8 mouse cellular contexts compared by ENCODE assay signal in the genomic region with DNA sequence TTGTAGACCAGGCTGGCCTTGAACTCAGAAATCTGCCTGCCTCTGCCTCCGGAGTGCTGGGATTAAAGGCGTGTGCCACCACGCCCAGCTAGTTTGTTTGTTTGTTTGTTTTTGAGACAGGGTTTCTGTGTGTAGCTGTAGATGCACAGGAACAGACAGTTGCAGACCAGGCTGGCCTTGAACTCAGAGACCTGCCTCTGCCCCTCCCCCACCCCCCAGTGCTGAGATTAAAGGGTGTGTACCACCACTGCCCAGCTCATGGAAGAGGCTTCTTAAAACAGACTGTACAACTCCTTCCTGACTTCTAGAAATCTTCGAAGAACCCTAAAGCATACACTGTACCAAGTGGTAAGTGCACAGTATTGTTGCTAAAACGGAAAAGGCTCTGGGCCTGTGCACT. TPM values are rescaled to one million over a fixed set of nuclear protein-coding genes. Genes with fewer than 3 reads are reported as not detected.
A peak's percentile ranks its signal among the peaks of the same experiment; 100 is the strongest.
DNase-seq lines count a peak whose midpoint lies in the region; ATAC-seq and TF ChIP-seq lines count a peak whose summit lies in the region.
"Had no signal": no experiment of that assay in that cellular context is flagged by ENCODE, and none has a peak within 500 bp of the region (broad histone marks: within the 10 kb centered on the region; RNA-seq: fewer than 3 reads in every experiment).

No protein-coding gene starts in this region.

- no peak for TF ChIP-seq CTCF in kidney, postnatal 0 days (IDR thresholded peaks at IDR 0.05; ENCODE audit: low read depth)
- TF ChIP-seq CTCF in intestine, postnatal 0 days (IDR thresholded peaks at IDR 0.05; ENCODE audit: low read depth), result no peak

- DNase-seq in kidney, postnatal 0 days (ENCODE audit: low spot score), result no peak
- no peak for DNase-seq in kidney, postnatal 10 days
- no peak for DNase-seq in embryonic facial prominence, embryonic 14.5 days (ENCODE audit: low spot score)
- no peak for DNase-seq in ovary, postnatal 14 days (ENCODE audit: low spot score)
- DNase-seq: cerebellum, adult 18-20 months had no signal

- peaks cover 16% of the 10 kb centered on the region; the same call in 1 of the 2 replicates for H3K36me3 ChIP-seq in kidney, postnatal 0 days (ENCODE audit: insufficient read depth, low read length)
- H3K36me3 ChIP-seq in embryonic facial prominence, embryonic 14.5 days (ENCODE audit: control insufficient read depth, insufficient read depth, low read length), result peaks cover 42% of the 10 kb centered on the region
- H3K36me3 ChIP-seq in intestine, postnatal 0 days (ENCODE audit: control insufficient read depth, insufficient read depth), result peaks cover 28% of the 10 kb centered on the region
- H3K36me3 ChIP-seq in neural tube, embryonic 12.5 days, result peaks cover 38% of the 10 kb centered on the region

- no peak for ATAC-seq in kidney, postnatal 0 days (replicated peaks; ENCODE audit: low FRiP score, low read depth)
- no peak for ATAC-seq in embryonic facial prominence, embryonic 14.5 days (ENCODE audit: low read depth)
- ATAC-seq in intestine, postnatal 0 days, result no peak
- no peak for ATAC-seq in neural tube, embryonic 12.5 days (ENCODE audit: low FRiP score, low read depth)
- ATAC-seq in megakaryocyte-erythroid progenitor cell, adult 5-6 weeks (replicated peaks; ENCODE audit: low FRiP score, low TSS enrichment, poor library complexity, severe bottlenecking), result no peak

- H3K27ac ChIP-seq in kidney, postnatal 0 days, result 0 out of 2 replicates have a peak overlapping the region, but pooled peaks have one; percentile 100
- no peak overlapping the region for H3K27ac ChIP-seq in embryonic facial prominence, embryonic 14.5 days (replicated peaks; ENCODE audit: low read depth, low read length)
- no peak overlapping the region for H3K27ac ChIP-seq in intestine, postnatal 0 days (ENCODE audit: low read depth, low read length)
- H3K27ac ChIP-seq in neural tube, embryonic 12.5 days, result no peak overlapping the region

- H3K4me2 ChIP-seq in kidney, postnatal 0 days (ENCODE audit: low read length), result peak overlapping the region; percentile 82
- peak overlapping the region; percentile 87 for H3K4me2 ChIP-seq in embryonic facial prominence, embryonic 14.5 days (ENCODE audit: low read depth, low read length)
- peak overlapping the region; percentile 75 for H3K4me2 ChIP-seq in intestine, postnatal 0 days (replicated peaks; ENCODE audit: low read depth)
- H3K4me2 ChIP-seq in neural tube, embryonic 12.5 days (replicated peaks), result peak overlapping the region; percentile 83

- H3K4me1 ChIP-seq in kidney, postnatal 0 days (replicated peaks; ENCODE audit: insufficient read depth, low read length), result no peaks in the 10 kb centered on the region
- peaks cover 11% of the 10 kb centered on the region for H3K4me1 ChIP-seq in embryonic facial prominence, embryonic 14.5 days (ENCODE audit: control insufficient read depth, insufficient read depth, low read length)
- H3K4me1 ChIP-seq in intestine, postnatal 0 days (replicated peaks; ENCODE audit: control insufficient read depth, insufficient read depth, low read length), result peaks cover 4% of the 10 kb centered on the region
- peaks cover 11% of the 10 kb centered on the region for H3K4me1 ChIP-seq in neural tube, embryonic 12.5 days

- no peaks in the 10 kb centered on the region for H3K9me3 ChIP-seq in kidney, postnatal 0 days (replicated peaks; ENCODE audit: low read length)
- H3K9me3 ChIP-seq in embryonic facial prominence, embryonic 14.5 days (ENCODE audit: control insufficient read depth, low read length), result 0 out of 2 replicates have a peak, but pooled peaks cover 4% of the 10 kb centered on the region
- H3K9me3 ChIP-seq in intestine, postnatal 0 days (ENCODE audit: control insufficient read depth), result no peaks in the 10 kb centered on the region
- H3K9me3 ChIP-seq in neural tube, embryonic 12.5 days, result no peaks in the 10 kb centered on the region

- WGBS in kidney, postnatal 0 days, result 91% methylated on average over 5 of the region's 5 CpGs
- WGBS in embryonic facial prominence, embryonic 14.5 days, result 89% methylated on average over 5 of the region's 5 CpGs
- 87% methylated on average over 5 of the region's 5 CpGs for WGBS in intestine, postnatal 0 days
- WGBS in neural tube, embryonic 12.5 days, result 94% methylated on average over 5 of the region's 5 CpGs

- no peak overlapping the region for H3K9ac ChIP-seq in kidney, postnatal 0 days (ENCODE audit: low read depth, low read length)
- H3K9ac ChIP-seq in embryonic facial prominence, embryonic 14.5 days (ENCODE audit: low read depth, low read length), result peak overlapping the region; percentile 98; the same call in 1 of the 2 replicates
- no peak overlapping the region for H3K9ac ChIP-seq in intestine, postnatal 0 days (ENCODE audit: low read depth, low read length)
- H3K9ac ChIP-seq in neural tube, embryonic 12.5 days, result no peak overlapping the region

- peak overlapping the region; percentile 96; the same call in 1 of the 2 replicates for H3K4me3 ChIP-seq in kidney, postnatal 0 days (replicated peaks; ENCODE audit: low read depth, low read length)
- H3K4me3 ChIP-seq in embryonic facial prominence, embryonic 14.5 days (ENCODE audit: low read depth, low read length), result peak overlapping the region; percentile 94; the same call in 1 of the 2 replicates
- H3K4me3 ChIP-seq in intestine, postnatal 0 days (ENCODE audit: low read depth, low read length), result peak overlapping the region; percentile 98; the same call in 1 of the 2 replicates
- H3K4me3 ChIP-seq in neural tube, embryonic 12.5 days, result no peak overlapping the region

- no peaks in the 10 kb centered on the region for H3K27me3 ChIP-seq in kidney, postnatal 0 days (ENCODE audit: insufficient read depth, low read length)
- no peaks in the 10 kb centered on the region for H3K27me3 ChIP-seq in embryonic facial prominence, embryonic 14.5 days (replicated peaks; ENCODE audit: control insufficient read depth, insufficient read depth, low read length)
- no peaks in the 10 kb centered on the region for H3K27me3 ChIP-seq in intestine, postnatal 0 days (replicated peaks; ENCODE audit: control insufficient read depth, insufficient read depth, low read length)
- no peaks in the 10 kb centered on the region for H3K27me3 ChIP-seq in neural tube, embryonic 12.5 days (replicated peaks)

RNA-seq across cellular contexts. Expression of a gene that starts 25.2 kb away (rescaled TPM):
- 73.7 and 75.7 TPM in 2 replicates for polyA plus RNA-seq in kidney, postnatal 0 days (2015; fragmentation: Nextera tagmentation; extraction: Ambion mirVana)
- polyA plus RNA-seq in embryonic facial prominence, embryonic 14.5 days (2014; fragmentation: Nextera tagmentation; extraction: Ambion mirVana), result 57.9 and 60.4 TPM in 2 replicates
- polyA plus RNA-seq in intestine, postnatal 0 days (2015; fragmentation: Nextera tagmentation; extraction: Ambion mirVana), result 59.4 and 60.8 TPM in 2 replicates
- 62.7 and 71.6 TPM in 2 replicates for polyA plus RNA-seq in neural tube, embryonic 12.5 days (2016; fragmentation: Nextera tagmentation; extraction: Ambion mirVana)
- total RNA-seq in megakaryocyte-erythroid progenitor cell, adult 5-6 weeks (2014; fragmentation: Nextera tagmentation), result 31.9 and 32.1 TPM in 2 replicates
- 60.6 and 66.9 TPM in 2 replicates for total RNA-seq in megakaryocyte-erythroid progenitor cell, adult 5-6 weeks (2017)

RNA-seq across cellular contexts. Expression of a gene that starts 27.5 kb away (rescaled TPM):
- polyA plus RNA-seq in kidney, postnatal 0 days (2015; fragmentation: Nextera tagmentation; extraction: Ambion mirVana), result 163 and 179 TPM in 2 replicates
- polyA plus RNA-seq in embryonic facial prominence, embryonic 14.5 days (2014; fragmentation: Nextera tagmentation; extraction: Ambion mirVana), result 142 and 159 TPM in 2 replicates
- 100 and 101 TPM in 2 replicates for polyA plus RNA-seq in intestine, postnatal 0 days (2015; fragmentation: Nextera tagmentation; extraction: Ambion mirVana)
- 138 and 143 TPM in 2 replicates for polyA plus RNA-seq in neural tube, embryonic 12.5 days (2016; fragmentation: Nextera tagmentation; extraction: Ambion mirVana)
- total RNA-seq in megakaryocyte-erythroid progenitor cell, adult 5-6 weeks (2014; fragmentation: Nextera tagmentation), result 180 and 183 TPM in 2 replicates
- 203 and 229 TPM in 2 replicates for total RNA-seq in megakaryocyte-erythroid progenitor cell, adult 5-6 weeks (2017)

RNA-seq across cellular contexts. Expression of a gene that starts 31.8 kb away (rescaled TPM):
- polyA plus RNA-seq in kidney, postnatal 0 days (2015; fragmentation: Nextera tagmentation; extraction: Ambion mirVana), result 27.5 and 29.5 TPM in 2 replicates
- polyA plus RNA-seq in embryonic facial prominence, embryonic 14.5 days (2014; fragmentation: Nextera tagmentation; extraction: Ambion mirVana), result 42.2 and 44.4 TPM in 2 replicates
- 27.7 TPM in 2 replicates for polyA plus RNA-seq in intestine, postnatal 0 days (2015; fragmentation: Nextera tagmentation; extraction: Ambion mirVana)
- 74.3 and 85.5 TPM in 2 replicates for polyA plus RNA-seq in neural tube, embryonic 12.5 days (2016; fragmentation: Nextera tagmentation; extraction: Ambion mirVana)
- total RNA-seq in megakaryocyte-erythroid progenitor cell, adult 5-6 weeks (2014; fragmentation: Nextera tagmentation), result 9.1 and 14.2 TPM in 2 replicates
- 0.88 and 1.6 TPM in 2 replicates for total RNA-seq in megakaryocyte-erythroid progenitor cell, adult 5-6 weeks (2017)
